Mouse (Mus musculus): ENCODE data around the gene Enox1. TPM values are rescaled to one million over a fixed set of nuclear protein-coding genes. Genes with fewer than 3 reads are reported as not detected.
"Not testable (repeated sequence)": the region's sequence is repeated elsewhere in the genome, so short reads cannot be mapped to it uniquely, and the experiment has no call there.

The Enox1 gene
- polyA plus RNA-seq, 1 experiment from 2014 or later, result 18.3 TPM

DNA sequence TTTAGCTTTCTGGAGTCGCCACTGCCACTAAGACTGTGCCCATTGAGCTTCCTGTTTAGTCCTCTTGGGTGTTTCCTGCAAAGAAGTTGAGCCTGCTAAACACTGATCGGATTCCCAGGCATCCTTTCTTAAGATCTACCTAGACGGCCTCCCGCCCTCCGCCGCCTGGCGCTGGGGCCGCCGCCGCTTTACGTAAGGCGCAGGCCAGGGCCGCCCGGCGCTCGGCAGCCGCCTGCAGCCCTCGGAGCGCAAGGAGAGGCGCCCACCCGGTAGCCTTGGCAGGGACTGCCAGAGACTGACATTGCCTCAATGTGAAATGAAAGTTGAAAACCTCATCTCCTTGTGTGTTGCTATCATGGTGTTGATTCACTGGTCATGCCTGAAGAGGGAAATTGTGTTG lies 383.0 kb downstream of the Enox1 start:
- not testable (repeated sequence) for DNase-seq (ENCODE audit: low spot score); H3K27ac ChIP-seq (ENCODE audit: low read depth, low read length); H3K9ac ChIP-seq (ENCODE audit: low read depth, low read length); H3K9me3 ChIP-seq (ENCODE audit: control insufficient read depth, low read length); H3K4me3 ChIP-seq (ENCODE audit: low read depth, low read length); H3K27me3 ChIP-seq (ENCODE audit: control insufficient read depth, insufficient read depth, low read length); H3K4me2 ChIP-seq (replicated peaks; ENCODE audit: low read depth, low read length); ATAC-seq (ENCODE audit: low FRiP score); H3K36me3 ChIP-seq (ENCODE audit: control insufficient read depth, insufficient read depth, low read length); H3K4me1 ChIP-seq (replicated peaks; ENCODE audit: control insufficient read depth, insufficient read depth, low read length)
- 57% methylated on average over 19 of the region's 21 CpGs for WGBS

DNA sequence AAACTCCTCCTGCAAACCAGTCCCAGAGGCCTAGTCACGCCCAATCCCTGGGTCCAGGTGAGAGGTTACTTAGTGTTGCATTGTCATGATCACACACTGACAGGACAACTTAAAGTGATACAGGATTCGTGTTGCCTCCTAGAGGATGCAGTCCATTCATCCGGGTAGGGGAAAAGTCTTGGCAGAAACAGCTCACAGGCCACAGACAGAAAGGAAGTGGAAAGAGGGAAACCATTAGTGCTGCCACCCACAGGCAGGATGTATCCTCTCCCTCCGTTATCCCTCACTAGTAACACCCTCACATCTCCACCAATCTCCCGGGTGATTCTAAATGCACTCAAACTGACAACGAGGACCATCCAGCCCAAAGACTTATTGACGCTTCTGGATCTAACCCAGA lies 385.4 kb downstream of the Enox1 start:
- Histone ChIP-seq H3K27ac (ENCODE audit: low read depth, low read length) (no peak overlapping the region), H3K9ac (ENCODE audit: low read depth, low read length) (no peak overlapping the region), H3K27me3 (ENCODE audit: control insufficient read depth, insufficient read depth, low read length) (no peaks in the 10 kb centered on the region), H3K36me3 (ENCODE audit: control insufficient read depth, insufficient read depth, low read length) (no peaks in the 10 kb centered on the region), H3K4me1 (replicated peaks; ENCODE audit: control insufficient read depth, insufficient read depth, low read length) (no peaks in the 10 kb centered on the region), H3K4me2 (replicated peaks; ENCODE audit: low read depth, low read length) (no peak overlapping the region), H3K4me3 (ENCODE audit: low read depth, low read length) (no peak overlapping the region), H3K9me3 (ENCODE audit: control insufficient read depth, low read length) (no peaks in the 10 kb centered on the region)
- ATAC-seq (ENCODE audit: low FRiP score) (no peak), DNase-seq (ENCODE audit: low spot score) (no peak)
- 86% methylated on average over 7 of the region's 7 CpGs for WGBS

DNA sequence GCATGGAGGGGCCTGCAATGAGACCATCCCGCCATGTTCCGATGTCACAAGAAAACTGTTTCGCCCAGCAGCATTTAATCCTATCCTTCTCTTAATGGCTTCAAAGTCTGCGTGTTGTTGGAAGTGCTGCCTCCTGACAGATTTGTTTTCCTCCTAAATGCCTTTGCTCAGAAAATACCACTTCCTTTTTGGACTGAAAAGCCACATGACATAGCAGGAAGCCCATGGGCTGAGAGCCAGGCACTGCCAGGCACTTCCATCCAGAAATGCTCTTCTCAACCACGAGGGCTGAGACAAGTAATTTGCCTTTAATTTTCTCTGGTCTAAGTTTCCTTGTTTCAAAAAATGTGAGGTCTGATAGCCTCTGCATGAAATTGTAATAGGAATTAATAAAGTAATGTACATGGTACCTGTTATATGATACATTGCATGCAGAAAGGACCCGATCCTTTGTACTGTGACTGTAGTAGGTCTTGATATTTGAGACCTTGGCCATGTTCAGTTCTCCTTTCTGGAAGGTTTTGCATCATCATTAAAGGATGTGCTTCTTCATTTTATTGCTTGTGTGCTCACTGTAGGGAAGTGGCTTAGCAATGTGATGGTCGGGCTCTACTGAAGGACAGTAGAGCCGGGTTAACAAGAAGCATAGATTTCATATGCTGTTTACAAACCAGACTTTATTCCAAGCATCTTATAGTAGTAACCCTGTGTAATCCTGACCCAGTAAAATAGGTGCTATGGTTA lies 390.1 kb downstream of the Enox1 start:
- H3K9ac ChIP-seq (ENCODE audit: low read depth, low read length), result no peak overlapping the region
- no peaks in the 10 kb centered on the region for H3K9me3 ChIP-seq (ENCODE audit: control insufficient read depth, low read length)
- no peak for ATAC-seq (ENCODE audit: low FRiP score)
- 89% methylated on average over 8 of the region's 8 CpGs for WGBS
- no peak overlapping the region for H3K4me3 ChIP-seq (ENCODE audit: low read depth, low read length)
- no peaks in the 10 kb centered on the region for H3K27me3 ChIP-seq (ENCODE audit: control insufficient read depth, insufficient read depth, low read length)
- H3K27ac ChIP-seq (ENCODE audit: low read depth, low read length), result no peak overlapping the region
- H3K36me3 ChIP-seq (ENCODE audit: control insufficient read depth, insufficient read depth, low read length), result no peaks in the 10 kb centered on the region
- H3K4me2 ChIP-seq (replicated peaks; ENCODE audit: low read depth, low read length), result no peak overlapping the region
- no peaks in the 10 kb centered on the region for H3K4me1 ChIP-seq (replicated peaks; ENCODE audit: control insufficient read depth, insufficient read depth, low read length)
- no peak for DNase-seq (ENCODE audit: low spot score)

DNA sequence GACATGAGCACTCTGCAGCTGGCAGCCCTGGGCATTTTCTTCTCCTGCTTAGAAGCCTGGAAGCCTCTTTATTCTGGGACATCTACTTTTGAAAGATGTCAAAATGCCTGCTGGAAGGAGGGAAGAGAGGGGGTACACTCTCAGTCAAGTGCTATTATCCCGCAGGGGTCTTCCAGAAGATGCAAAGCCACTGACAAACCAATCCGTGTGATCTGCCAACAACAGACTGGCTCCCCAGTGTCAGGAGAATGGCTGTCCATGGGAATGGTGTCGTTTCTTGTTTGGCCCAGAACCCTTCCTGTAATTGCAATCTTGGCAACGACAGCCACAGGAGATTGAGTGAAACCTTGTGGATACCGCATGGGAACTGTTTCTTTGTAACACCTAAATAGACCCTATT lies 390.8 kb downstream of the Enox1 start:
- DNase-seq (ENCODE audit: low spot score) (no peak), ATAC-seq (ENCODE audit: low FRiP score) (no peak)
- Histone ChIP-seq H3K4me2 (replicated peaks; ENCODE audit: low read depth, low read length) (no peak overlapping the region), H3K36me3 (ENCODE audit: control insufficient read depth, insufficient read depth, low read length) (no peaks in the 10 kb centered on the region), H3K27ac (ENCODE audit: low read depth, low read length) (no peak overlapping the region), H3K9ac (ENCODE audit: low read depth, low read length) (no peak overlapping the region), H3K4me3 (ENCODE audit: low read depth, low read length) (no peak overlapping the region), H3K4me1 (replicated peaks; ENCODE audit: control insufficient read depth, insufficient read depth, low read length) (no peaks in the 10 kb centered on the region), H3K27me3 (ENCODE audit: control insufficient read depth, insufficient read depth, low read length) (no peaks in the 10 kb centered on the region), H3K9me3 (ENCODE audit: control insufficient read depth, low read length) (no peaks in the 10 kb centered on the region)
- WGBS, result 88% methylated on average over 5 of the region's 5 CpGs

DNA sequence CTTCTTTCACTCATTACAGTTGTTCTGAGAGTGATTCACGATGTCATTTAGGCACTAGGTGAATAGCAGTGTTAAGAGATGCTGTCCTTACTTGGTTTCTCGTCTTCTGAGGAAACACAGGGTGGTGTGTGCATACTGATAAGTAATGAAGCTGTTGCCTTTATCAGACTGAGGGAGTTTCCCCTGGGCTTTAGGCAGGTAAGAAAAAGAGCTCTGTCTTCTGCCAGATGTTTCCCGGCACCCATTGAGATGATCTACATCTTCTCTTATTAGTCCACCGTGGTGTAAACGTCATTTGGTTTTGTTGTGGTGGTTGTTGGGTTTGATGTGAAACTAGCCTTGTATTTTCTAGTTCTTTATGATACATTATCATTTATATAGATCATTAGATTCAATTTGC lies 392.4 kb downstream of the Enox1 start:
- Histone ChIP-seq H3K4me1 (replicated peaks; ENCODE audit: control insufficient read depth, insufficient read depth, low read length) (no peaks in the 10 kb centered on the region), H3K36me3 (ENCODE audit: control insufficient read depth, insufficient read depth, low read length) (no peaks in the 10 kb centered on the region), H3K27me3 (ENCODE audit: control insufficient read depth, insufficient read depth, low read length) (no peaks in the 10 kb centered on the region), H3K4me3 (ENCODE audit: low read depth, low read length) (no peak overlapping the region), H3K9me3 (ENCODE audit: control insufficient read depth, low read length) (no peaks in the 10 kb centered on the region), H3K9ac (ENCODE audit: low read depth, low read length) (no peak overlapping the region), H3K4me2 (replicated peaks; ENCODE audit: low read depth, low read length) (no peak overlapping the region), H3K27ac (ENCODE audit: low read depth, low read length) (no peak overlapping the region)
- DNase-seq (ENCODE audit: low spot score) (no peak), ATAC-seq (ENCODE audit: low FRiP score) (no peak)
- 87% methylated on average over 5 of the region's 5 CpGs for WGBS

DNA sequence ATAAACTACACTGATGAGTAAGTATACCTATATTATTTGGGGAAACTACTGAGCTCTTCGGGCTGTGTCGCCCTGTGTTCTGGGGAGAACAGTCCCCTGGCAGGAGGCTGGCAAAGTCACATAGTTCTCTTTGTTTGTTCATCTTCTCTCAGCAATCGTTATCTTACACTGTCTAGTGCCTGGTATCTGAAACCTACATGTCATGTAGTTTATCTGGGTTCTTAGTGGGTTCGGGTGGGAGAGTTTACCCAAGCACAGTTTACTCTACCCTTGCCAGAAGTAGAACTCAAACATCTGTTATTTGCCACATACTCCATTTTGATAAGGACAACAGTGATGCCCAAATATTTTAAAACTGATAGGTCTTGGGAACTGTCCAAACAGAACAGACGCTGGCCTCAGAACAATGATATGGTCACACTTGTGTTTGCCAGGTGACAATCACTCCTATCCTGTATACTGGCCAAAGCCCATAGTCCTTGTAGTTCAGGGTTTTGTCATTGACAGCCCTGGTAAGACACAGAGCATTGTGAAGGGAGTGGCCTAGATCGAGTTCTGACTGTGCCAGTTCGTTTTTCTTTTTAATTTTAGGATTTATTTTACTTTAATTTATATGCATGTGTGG lies 401.0 kb downstream of the Enox1 start:
- no peaks in the 10 kb centered on the region for H3K27me3 ChIP-seq (ENCODE audit: control insufficient read depth, insufficient read depth, low read length)
- no peaks in the 10 kb centered on the region for H3K36me3 ChIP-seq (ENCODE audit: control insufficient read depth, insufficient read depth, low read length)
- no peak overlapping the region for H3K27ac ChIP-seq (ENCODE audit: low read depth, low read length)
- H3K4me2 ChIP-seq (replicated peaks; ENCODE audit: low read depth, low read length), result no peak overlapping the region
- no peak for ATAC-seq (ENCODE audit: low FRiP score)
- H3K9ac ChIP-seq (ENCODE audit: low read depth, low read length), result no peak overlapping the region
- no peaks in the 10 kb centered on the region for H3K9me3 ChIP-seq (ENCODE audit: control insufficient read depth, low read length)
- 89% methylated on average over 7 of the region's 7 CpGs for whole genome bisulfite sequencing
- no peak for DNase-seq (ENCODE audit: low spot score)
- no peak overlapping the region for H3K4me3 ChIP-seq (ENCODE audit: low read depth, low read length)
- no peaks in the 10 kb centered on the region for H3K4me1 ChIP-seq (replicated peaks; ENCODE audit: control insufficient read depth, insufficient read depth, low read length)

DNA sequence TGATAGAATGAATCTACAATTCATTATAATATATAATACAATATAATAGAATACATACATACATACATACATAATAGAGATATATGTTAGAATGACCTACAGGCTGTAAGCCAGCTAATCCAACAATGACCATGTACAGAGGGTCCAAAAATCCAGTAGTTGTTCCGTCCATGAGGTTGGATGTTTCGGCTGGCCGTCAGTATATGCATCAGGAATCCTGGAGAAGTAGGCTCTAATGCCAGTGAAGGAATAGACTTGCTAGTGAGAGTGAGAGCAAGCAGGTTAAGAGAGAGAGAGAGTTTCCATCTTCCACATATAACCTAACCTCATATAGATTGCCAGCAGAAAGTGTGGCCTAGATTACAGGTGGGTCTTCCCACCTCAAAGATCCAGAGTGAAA lies 402.3 kb downstream of the Enox1 start:
- ATAC-seq (ENCODE audit: low FRiP score), result no peak
- Histone ChIP-seq H3K27me3 (ENCODE audit: control insufficient read depth, insufficient read depth, low read length) (no peaks in the 10 kb centered on the region), H3K4me2 (replicated peaks; ENCODE audit: low read depth, low read length) (no peak overlapping the region), H3K9ac (ENCODE audit: low read depth, low read length) (no peak overlapping the region), H3K36me3 (ENCODE audit: control insufficient read depth, insufficient read depth, low read length) (no peaks in the 10 kb centered on the region), H3K4me1 (replicated peaks; ENCODE audit: control insufficient read depth, insufficient read depth, low read length) (no peaks in the 10 kb centered on the region), H3K27ac (ENCODE audit: low read depth, low read length) (no peak overlapping the region), H3K4me3 (ENCODE audit: low read depth, low read length) (no peak overlapping the region), H3K9me3 (ENCODE audit: control insufficient read depth, low read length) (no peaks in the 10 kb centered on the region)
- 94% methylated on average over 3 of the region's 3 CpGs for WGBS
- no peak for DNase-seq (ENCODE audit: low spot score)

DNA sequence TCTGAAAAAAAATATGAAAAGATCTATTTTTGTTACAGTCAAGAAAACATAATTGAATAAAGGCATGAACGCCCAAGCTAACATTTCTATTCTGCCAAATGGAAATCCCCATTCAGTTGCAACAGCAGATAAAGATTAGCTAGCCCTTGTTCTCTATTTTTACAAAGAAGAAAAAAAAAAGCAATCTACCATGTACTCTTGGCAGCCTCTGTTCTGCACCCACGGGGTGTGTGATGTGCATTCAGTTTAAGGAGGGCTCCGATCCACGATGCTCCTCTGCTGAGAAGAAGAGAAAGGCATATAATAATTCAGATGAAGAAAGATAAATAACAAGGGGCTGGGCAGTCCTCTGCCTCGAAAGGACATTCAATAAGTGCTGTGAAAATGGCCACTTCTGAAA lies 403.2 kb downstream of the Enox1 start:
- H3K4me3 ChIP-seq (ENCODE audit: low read depth, low read length), result no peak overlapping the region
- no peaks in the 10 kb centered on the region for H3K27me3 ChIP-seq (ENCODE audit: control insufficient read depth, insufficient read depth, low read length)
- WGBS, result 67% methylated on average over 5 of the region's 5 CpGs
- no peak for ATAC-seq (ENCODE audit: low FRiP score)
- H3K4me2 ChIP-seq (replicated peaks; ENCODE audit: low read depth, low read length), result no peak overlapping the region
- no peak for DNase-seq (ENCODE audit: low spot score)
- no peaks in the 10 kb centered on the region for H3K36me3 ChIP-seq (ENCODE audit: control insufficient read depth, insufficient read depth, low read length)
- H3K9ac ChIP-seq (ENCODE audit: low read depth, low read length), result no peak overlapping the region
- no peaks in the 10 kb centered on the region for H3K4me1 ChIP-seq (replicated peaks; ENCODE audit: control insufficient read depth, insufficient read depth, low read length)
- no peak overlapping the region for H3K27ac ChIP-seq (ENCODE audit: low read depth, low read length)
- H3K9me3 ChIP-seq (ENCODE audit: control insufficient read depth, low read length), result no peaks in the 10 kb centered on the region

Measured in hindbrain, embryonic 11.5 days (tissue).